Mouse (Mus musculus): ENCODE data around the gene Bloc1s5.
"Not testable (repeated sequence)": the region's sequence is repeated elsewhere in the genome, so short reads cannot be mapped to it uniquely, and the experiment has no call there.

The Bloc1s5 gene

GRCm38 (mm10) chr13:38618001-38618630 lies 16.8 kb downstream of the Bloc1s5 start:
- DNase-seq (ENCODE audit: low spot score in 2 of 2) = not testable (repeated sequence)

- DNase-seq (ENCODE audit: low spot score in 2 of 2) = no peak
These were observed 18.0 kb downstream of the Bloc1s5 start for GRCm38 (mm10) chr13:38616887-38617286.

GRCm38 (mm10) chr13:38615656-38616055 lies 19.3 kb downstream of the Bloc1s5 start:
- DNase-seq (ENCODE audit: low spot score in 2 of 2) = no peak

GRCm38 (mm10) chr13:38614298-38614697 lies 20.6 kb downstream of the Bloc1s5 start:
- no peak for DNase-seq (ENCODE audit: low spot score in 2 of 2)

GRCm38 (mm10) chr13:38613583-38613982 lies 21.3 kb downstream of the Bloc1s5 start:
- no peak for DNase-seq (ENCODE audit: low spot score in 2 of 2)

- DNase-seq (ENCODE audit: low spot score in 2 of 2) = no peak
These were observed 22.3 kb downstream of the Bloc1s5 start for GRCm38 (mm10) chr13:38612608-38613007.

- DNase-seq (ENCODE audit: low spot score in 2 of 2) = no peak
These were observed 22.7 kb downstream of the Bloc1s5 start for GRCm38 (mm10) chr13:38612179-38612578.

- DNase-seq (ENCODE audit: low spot score in 2 of 2) = no peak
These were observed 24.6 kb downstream of the Bloc1s5 start for GRCm38 (mm10) chr13:38610336-38610735.

- DNase-seq (ENCODE audit: low spot score in 2 of 2) = no peak
These were observed 27.8 kb downstream of the Bloc1s5 start for GRCm38 (mm10) chr13:38607130-38607529.

- no peak for DNase-seq (ENCODE audit: low spot score in 2 of 2)
These were observed 29.6 kb downstream of the Bloc1s5 start for GRCm38 (mm10) chr13:38605353-38605752.

- DNase-seq (ENCODE audit: low spot score in 2 of 2) = peak; percentile 48 to 57
These were observed 31.9 kb downstream of the Bloc1s5 start for GRCm38 (mm10) chr13:38602966-38603365.

- DNase-seq (ENCODE audit: low spot score in 2 of 2) = no peak
These were observed 32.6 kb downstream of the Bloc1s5 start for GRCm38 (mm10) chr13:38602243-38602832.

GRCm38 (mm10) chr13:38600811-38601210 lies 34.1 kb downstream of the Bloc1s5 start:
- DNase-seq (ENCODE audit: low spot score in 2 of 2) = no peak

GRCm38 (mm10) chr13:38597076-38597475 lies 37.8 kb downstream of the Bloc1s5 start:
- no peak for DNase-seq (ENCODE audit: low spot score in 2 of 2)

- DNase-seq (ENCODE audit: low spot score in 2 of 2) = no peak
These were observed 38.4 kb downstream of the Bloc1s5 start for GRCm38 (mm10) chr13:38596461-38596860.

GRCm38 (mm10) chr13:38593114-38593513 lies 41.8 kb downstream of the Bloc1s5 start:
- DNase-seq (ENCODE audit: low spot score in 2 of 2) = no peak

- DNase-seq (ENCODE audit: low spot score in 2 of 2) = no peak
These were observed 47.6 kb downstream of the Bloc1s5 start for GRCm38 (mm10) chr13:38587350-38587749.

GRCm38 (mm10) chr13:38586451-38586850 lies 48.5 kb downstream of the Bloc1s5 start:
- DNase-seq (ENCODE audit: low spot score in 2 of 2) = no peak

- no peak for DNase-seq (ENCODE audit: low spot score in 2 of 2)
These were observed 52.1 kb downstream of the Bloc1s5 start for GRCm38 (mm10) chr13:38582768-38583167.

- no peak for DNase-seq (ENCODE audit: low spot score in 2 of 2)
These were observed 54.1 kb downstream of the Bloc1s5 start for GRCm38 (mm10) chr13:38580601-38581457.

GRCm38 (mm10) chr13:38579971-38580600 lies 54.8 kb downstream of the Bloc1s5 start:
- DNase-seq (ENCODE audit: low spot score in 2 of 2) = no peak

- DNase-seq (ENCODE audit: low spot score in 2 of 2) = no peak
These were observed 60.2 kb downstream of the Bloc1s5 start for GRCm38 (mm10) chr13:38574668-38575067.

All from right cerebral cortex, postnatal 36 days (tissue).